Mouse (Mus musculus) ES-Bruce4 (cell line): ENCODE results near the gene Otoa. TPM values are rescaled to one million over a fixed set of nuclear protein-coding genes. Genes with fewer than 3 reads are reported as not detected.

Experiments
- H3K27ac ChIP-seq: 2 replicates; pipeline ENCODE4 v1.5.1; 2012; ENCODE audit warnings: low read length, inconsistent platforms; ENCODE audit not compliant: insufficient read depth
- H3K27me3 ChIP-seq: 2 replicates; pipeline ENCODE4 v1.6.1; 2012; ENCODE audit warnings: mild to moderate bottlenecking, low read length, inconsistent platforms; ENCODE audit not compliant: control insufficient read depth, poor library complexity, insufficient read depth, severe bottlenecking
- H3K36me3 ChIP-seq: 2 replicates; pipeline ENCODE4 v1.6.1; 2012; ENCODE audit warnings: inconsistent platforms, mild to moderate bottlenecking, low read length, moderate library complexity; ENCODE audit not compliant: control insufficient read depth, poor library complexity, insufficient read depth, severe bottlenecking
- H3K4me1 ChIP-seq: one replicate; pipeline ENCODE4 v1.8.1; 2011; ENCODE audit warnings: low read length; ENCODE audit not compliant: control insufficient read depth, insufficient read depth
- H3K4me3 ChIP-seq: 2 replicates; pipeline ENCODE4 v1.5.1; 2011; ENCODE audit warnings: low read depth, mild to moderate bottlenecking, low read length
- H3K9ac ChIP-seq: 2 replicates; pipeline ENCODE4 v1.6.1; 2012; ENCODE audit warnings: low read depth, mild to moderate bottlenecking, inconsistent platforms; ENCODE audit not compliant: poor library complexity, severe bottlenecking
- H3K9me3 ChIP-seq: replicated peaks from 2 replicates; pipeline ENCODE4 v1.6.1; 2012; ENCODE audit warnings: mild to moderate bottlenecking, low read length, inconsistent platforms; ENCODE audit not compliant: control insufficient read depth, poor library complexity, insufficient read depth, severe bottlenecking
- CTCF ChIP-seq: IDR thresholded peaks from one replicate; pipeline ENCODE4 v1.8.1; 2011; ENCODE audit warnings: low read depth, low read length
- EP300 ChIP-seq: IDR thresholded peaks from 2 replicates; pipeline ENCODE4 v1.6.1; 2011; ENCODE audit warnings: low read depth, low read length; ENCODE audit not compliant: insufficient read depth
- POLR2A ChIP-seq: IDR thresholded peaks from one replicate; pipeline ENCODE4 v1.8.1; 2011; ENCODE audit warnings: low read length; ENCODE audit not compliant: insufficient read depth
- polyA plus RNA-seq: library from polyadenylated mRNA; stranded (reverse); fragments of >200 nt; gene quantifications from 2 replicates; pipeline ENCODE4 v1.2.4, GENCODE M21; 2011; ENCODE audit warnings: low read depth; ENCODE audit not compliant: missing spikeins, insufficient read depth, insufficient read length

Gene Otoa
- polyA plus RNA-seq, 1 experiment: not detected

DNA sequence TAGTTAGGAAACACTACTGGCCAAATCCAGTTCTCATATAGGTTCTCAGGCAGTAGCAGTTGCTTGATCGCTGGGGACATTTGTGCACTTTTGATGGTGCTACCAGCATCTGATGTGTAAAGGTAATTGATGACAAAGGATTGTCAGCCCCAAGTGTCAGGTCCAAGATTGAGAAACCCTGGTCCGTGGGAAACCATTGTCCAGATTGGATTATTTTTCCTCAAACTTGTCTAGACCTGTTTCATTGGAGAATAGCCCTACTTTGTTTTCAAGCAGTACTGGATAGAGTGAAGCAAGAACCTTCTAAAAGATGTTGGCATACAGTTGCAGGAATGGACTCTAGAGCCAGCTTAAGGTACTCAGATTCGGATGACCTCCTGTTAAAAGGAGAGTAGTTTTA lies 38.4 kb upstream of the Otoa start:
- Histone ChIP-seq H3K27me3 (no peaks in the 10 kb centered on the region), H3K4me3 (no peak overlapping the region), H3K36me3 (no peaks in the 10 kb centered on the region), H3K9ac (no peak overlapping the region), H3K27ac (no peak overlapping the region), H3K4me1 (no peaks in the 10 kb centered on the region), H3K9me3 (no peaks in the 10 kb centered on the region; the same call in 1 of the 2 replicates)
- TF ChIP-seq CTCF (no peak), POLR2A (no peak), EP300 (no peak)

DNA sequence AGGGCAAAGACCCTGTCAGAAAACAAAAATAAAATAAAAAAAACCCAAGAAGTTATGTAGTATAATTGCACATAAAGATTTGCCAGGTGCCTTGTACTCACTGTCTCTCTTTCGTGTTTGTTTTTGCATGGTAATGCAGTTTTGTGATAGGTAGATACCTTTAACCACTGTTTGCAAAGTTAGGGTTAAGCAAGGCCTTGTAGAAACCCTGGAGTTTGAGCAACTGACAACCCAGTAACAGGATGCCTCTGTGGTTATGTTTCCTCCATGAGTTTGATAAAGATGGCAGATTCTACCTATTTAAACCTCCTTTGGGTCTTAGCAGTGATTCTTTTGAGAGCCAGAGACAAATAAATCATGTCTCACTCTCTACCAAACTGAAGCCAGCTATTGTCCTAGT lies 37.9 kb upstream of the Otoa start:
- H3K4me3 ChIP-seq: no peak overlapping the region
- no peaks in the 10 kb centered on the region; the same call in 1 of the 2 replicates for H3K9me3 ChIP-seq
- H3K27me3 ChIP-seq: no peaks in the 10 kb centered on the region
- TF ChIP-seq EP300 (no peak), CTCF (no peak), POLR2A (no peak)
- no peak overlapping the region for H3K9ac ChIP-seq
- no peaks in the 10 kb centered on the region for H3K4me1 ChIP-seq
- no peak overlapping the region for H3K27ac ChIP-seq
- no peaks in the 10 kb centered on the region for H3K36me3 ChIP-seq

DNA sequence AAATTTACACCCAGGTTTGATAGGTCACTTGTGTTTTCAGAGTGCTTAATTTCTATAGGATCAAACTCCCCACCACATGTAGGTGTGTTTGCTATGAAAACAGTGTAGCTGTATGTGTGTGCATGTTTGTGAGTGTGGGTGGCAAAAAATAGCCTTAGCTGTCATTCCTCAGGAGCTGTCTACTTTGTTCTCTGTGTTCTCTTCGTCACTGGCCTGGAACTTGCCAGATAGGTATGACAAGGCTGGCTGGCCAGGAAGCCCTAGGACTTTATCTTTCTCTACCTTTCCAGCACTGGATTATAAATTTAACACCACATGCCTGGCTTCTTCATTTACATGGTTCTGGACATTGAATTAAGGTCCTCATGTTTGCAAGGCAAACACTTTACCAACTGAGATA lies 37.2 kb upstream of the Otoa start:
- no peaks in the 10 kb centered on the region for H3K4me1 ChIP-seq
- no peak for TF ChIP-seq POLR2A
- no peak for TF ChIP-seq EP300
- TF ChIP-seq CTCF: no peak
- H3K9ac ChIP-seq: no peak overlapping the region
- no peak overlapping the region for H3K4me3 ChIP-seq
- H3K36me3 ChIP-seq: no peaks in the 10 kb centered on the region
- H3K27me3 ChIP-seq: no peaks in the 10 kb centered on the region
- H3K27ac ChIP-seq: no peak overlapping the region
- H3K9me3 ChIP-seq: no peaks in the 10 kb centered on the region; the same call in 1 of the 2 replicates

DNA sequence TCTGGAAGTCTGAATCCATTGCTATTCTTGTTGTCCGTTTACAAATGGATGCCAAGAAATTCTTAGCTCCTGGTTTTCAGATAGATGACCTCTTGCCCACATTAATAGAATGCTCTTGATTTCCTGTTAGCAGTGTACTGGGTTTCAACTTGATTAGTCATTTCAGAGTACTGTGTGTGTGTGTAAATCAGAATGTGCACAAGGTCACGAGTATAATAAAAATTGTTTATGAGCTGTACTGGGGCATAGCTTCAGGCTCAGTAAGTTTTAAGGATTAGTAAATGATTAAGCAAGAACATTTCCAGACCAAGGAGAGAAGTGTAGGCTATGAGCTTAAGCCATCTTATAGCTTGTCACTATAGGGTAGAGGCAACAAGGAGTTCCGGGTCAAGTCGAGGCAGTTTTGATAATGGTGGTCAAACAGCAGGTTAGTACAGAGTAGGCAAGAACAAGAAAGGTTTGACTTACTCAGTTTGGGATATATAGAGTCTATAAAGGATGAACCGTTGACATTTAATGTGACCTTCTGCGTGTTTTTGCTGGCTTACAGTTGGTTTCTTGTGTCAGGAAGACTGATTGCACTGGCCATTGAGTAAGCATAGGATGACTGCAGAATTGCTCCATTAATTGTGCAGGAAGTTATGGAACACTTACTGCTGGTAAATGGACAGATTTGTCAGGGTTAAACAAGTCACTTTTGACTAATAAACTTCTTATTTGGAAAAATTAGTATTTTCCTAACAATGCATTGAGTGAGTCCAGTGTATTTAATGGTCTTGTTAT lies 35.6 kb upstream of the Otoa start:
- Histone ChIP-seq H3K27me3 (no peaks in the 10 kb centered on the region), H3K36me3 (no peaks in the 10 kb centered on the region), H3K27ac (no peak overlapping the region), H3K4me1 (no peaks in the 10 kb centered on the region), H3K9me3 (no peaks in the 10 kb centered on the region; the same call in 1 of the 2 replicates), H3K9ac (no peak overlapping the region), H3K4me3 (no peak overlapping the region)
- TF ChIP-seq CTCF (no peak), POLR2A (no peak), EP300 (no peak)

DNA sequence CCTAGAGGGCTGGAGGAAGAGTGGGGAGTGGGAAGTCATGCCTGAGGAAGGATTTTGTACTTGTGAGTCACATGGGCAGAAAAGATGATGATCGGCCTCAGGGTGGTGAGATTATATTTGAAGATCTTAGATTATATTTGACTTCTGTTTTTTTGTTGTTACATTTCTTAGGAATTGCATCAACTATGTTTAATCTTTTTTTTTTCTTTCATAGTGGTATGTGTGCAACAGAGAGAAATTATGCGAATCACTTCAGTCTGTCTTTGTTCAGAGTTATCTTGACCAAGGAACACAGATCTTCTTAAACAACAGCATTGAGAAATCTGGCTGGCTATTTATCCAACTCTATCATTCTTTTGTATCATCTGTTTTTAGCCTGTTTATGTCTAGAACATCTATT lies 33.8 kb upstream of the Otoa start:
- H3K36me3 ChIP-seq: peaks cover 6% of the 10 kb centered on the region; the same call in 1 of the 2 replicates

DNA sequence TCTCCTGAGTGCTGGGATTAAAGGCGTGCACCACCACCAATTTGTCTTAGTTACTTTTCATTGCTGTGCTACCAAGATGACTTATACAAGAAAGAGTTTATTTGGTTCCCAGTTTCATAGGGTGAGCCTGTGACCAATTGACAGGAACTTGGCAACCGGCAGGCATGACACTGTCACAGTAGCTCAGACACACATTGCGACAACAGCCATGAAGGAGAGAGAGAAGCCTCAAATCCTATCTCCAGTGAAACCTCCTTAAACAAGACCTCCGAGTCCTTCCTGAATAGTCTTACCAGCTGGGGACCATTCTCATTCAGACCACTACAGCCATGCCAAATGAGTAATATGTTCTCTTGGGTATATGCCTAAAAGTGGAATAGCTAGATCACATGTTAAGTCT lies 28.4 kb upstream of the Otoa start:
- H3K9me3 ChIP-seq: no peaks in the 10 kb centered on the region
- no peak for TF ChIP-seq POLR2A
- TF ChIP-seq CTCF: no peak
- no peak for TF ChIP-seq EP300
- H3K36me3 ChIP-seq: peaks cover 19% of the 10 kb centered on the region
- no peaks in the 10 kb centered on the region for H3K4me1 ChIP-seq
- no peak overlapping the region for H3K4me3 ChIP-seq
- no peak overlapping the region for H3K27ac ChIP-seq
- no peaks in the 10 kb centered on the region for H3K27me3 ChIP-seq
- no peak overlapping the region for H3K9ac ChIP-seq

More for the DNA sequence above, 33.8 kb upstream of the Otoa start:
- H3K27ac ChIP-seq: no peak overlapping the region
- no peaks in the 10 kb centered on the region; the same call in 1 of the 2 replicates for H3K9me3 ChIP-seq
- H3K27me3 ChIP-seq: no peaks in the 10 kb centered on the region
- no peak overlapping the region for H3K9ac ChIP-seq
- TF ChIP-seq EP300 (no peak), CTCF (no peak), POLR2A (no peak)
- no peak overlapping the region for H3K4me3 ChIP-seq
- H3K4me1 ChIP-seq: no peaks in the 10 kb centered on the region
